Mouse (Mus musculus): ENCODE data around the gene Ints1. TPM values are rescaled to one million over a fixed set of nuclear protein-coding genes. Genes with fewer than 3 reads are reported as not detected.

Ints1 gene
- polyA plus RNA-seq, 1 experiment: 46.4 TPM

DNA sequence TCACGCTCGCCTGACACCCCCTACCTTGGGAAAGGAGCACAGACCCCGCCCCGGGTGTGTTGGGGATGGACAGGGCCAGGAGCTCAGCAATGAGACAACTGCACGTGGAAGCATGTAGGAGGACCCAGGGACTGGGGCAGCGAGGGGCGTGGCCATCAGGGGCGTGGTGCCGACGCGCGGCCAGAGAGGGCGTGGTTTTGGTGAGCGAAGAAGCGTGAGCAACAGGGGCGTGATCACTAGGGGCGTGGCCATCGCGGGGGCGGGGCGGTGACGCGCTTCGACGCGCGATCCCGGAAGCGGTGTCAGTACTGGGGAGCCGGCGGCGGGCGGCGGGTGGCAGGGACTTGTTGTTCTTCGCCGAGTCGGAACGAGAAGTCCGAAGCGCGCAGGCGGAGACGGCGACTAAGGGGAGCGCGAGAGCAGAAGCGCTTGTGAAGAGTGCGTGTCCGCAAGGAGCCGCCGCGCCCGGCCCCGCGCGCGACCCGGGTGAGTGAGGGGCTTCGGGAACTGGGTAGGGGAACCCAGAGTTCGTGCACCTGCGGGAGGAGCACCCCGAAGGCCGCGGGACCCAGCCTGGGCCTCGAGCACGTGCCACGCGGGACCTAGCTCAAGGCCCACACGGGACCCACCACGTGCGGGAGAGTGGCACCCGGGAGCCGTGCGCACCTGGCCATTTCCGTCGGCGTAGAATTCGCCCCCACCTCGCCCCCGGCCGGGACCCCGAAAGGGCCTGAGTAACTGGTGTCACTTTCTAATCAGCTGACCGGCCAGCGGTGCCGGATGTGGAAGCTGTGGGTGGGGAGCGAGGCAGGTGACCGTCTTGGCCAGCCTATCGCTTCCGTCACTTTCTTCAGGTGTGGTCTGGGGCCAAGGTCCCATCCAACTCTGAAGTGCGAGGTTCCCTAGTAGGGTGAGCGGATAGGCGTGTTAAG is 16.0 kb upstream of the Ints1 start, which contains the start of gene Mafk:
Gene Mafk, plus strand, starts transcription at position 287 of the 932 bp plus-strand sequence.
- TF ChIP-seq SRF (IDR thresholded peaks at IDR 0.05; ENCODE audit: control insufficient read depth, insufficient read length, low read depth) (peak; percentile 49), TCF12 (IDR thresholded peaks at IDR 0.05; ENCODE audit: insufficient read depth, poor library complexity, severe bottlenecking) (no peak), REST (IDR thresholded peaks at IDR 0.05; ENCODE audit: insufficient read depth, insufficient read length) (no peak), POLR2AphosphoS2 (IDR thresholded peaks at IDR 0.05; ENCODE audit: insufficient read length, low read depth) (peak; percentile 80), USF1 (IDR thresholded peaks at IDR 0.05; ENCODE audit: low read depth) (no peak), MYOD1 (IDR thresholded peaks at IDR 0.05; ENCODE audit: control insufficient read depth in 1 of 3, insufficient read length in 2 of 3, low read depth in 2 of 3) (peak in 2 of 3 experiments; percentile 19 to 54), TCF3 (IDR thresholded peaks at IDR 0.05; ENCODE audit: insufficient read length, low read depth) (peak; percentile 0), E2F4 (IDR thresholded peaks at IDR 0.05; ENCODE audit: insufficient read depth) (no peak), MAX (IDR thresholded peaks at IDR 0.05; ENCODE audit: low read depth) (no peak), CEBPB (IDR thresholded peaks at IDR 0.05; ENCODE audit: insufficient read depth, poor library complexity, severe bottlenecking) (no peak), POLR2A (IDR thresholded peaks at IDR 0.05; ENCODE audit: insufficient read length, low read depth) (peak; percentile 82), MYOG (IDR thresholded peaks at IDR 0.05; ENCODE audit: control insufficient read depth in 1 of 3, insufficient read depth in 1 of 3, insufficient read length in 2 of 3, low read depth in 2 of 3) (no peak)
- Histone ChIP-seq H3K4me2 (ENCODE audit: low read depth) (peak within 1 kb of the TSS; percentile 100), H3K79me2 (ENCODE audit: control insufficient read depth, insufficient read depth) (peaks cover 32% of the 10 kb centered on the region), H3K36me3 (ENCODE audit: control insufficient read depth, insufficient read depth) (no peaks in the 10 kb centered on the region), H3K4me3 (peak within 1 kb of the TSS; percentile 83), H3ac (ENCODE audit: control insufficient read depth, insufficient read length) (peak within 1 kb of the TSS; percentile 70), H3K27me3 (ENCODE audit: control insufficient read depth, insufficient read depth, insufficient read length) (no peaks in the 10 kb centered on the region)

DNA sequence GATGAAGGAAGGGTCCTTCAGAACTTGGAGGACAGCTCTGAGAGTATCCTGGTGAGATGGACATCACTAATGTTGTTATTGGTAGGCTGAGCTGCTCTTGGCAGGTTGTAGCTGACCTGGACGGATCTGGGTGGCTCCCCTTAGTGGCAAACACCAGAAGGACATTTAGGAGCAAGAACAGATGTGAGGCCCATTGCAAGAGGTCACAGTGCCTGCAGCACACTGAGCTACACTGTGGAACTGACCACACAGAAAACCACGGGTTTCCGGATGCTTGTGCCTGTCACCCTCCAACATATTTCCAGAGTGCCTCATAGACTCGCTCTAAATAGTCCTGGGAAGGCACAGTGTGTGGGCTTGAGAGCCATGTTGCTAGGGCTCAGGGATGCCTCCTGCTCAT is 14.0 kb upstream of the Ints1 start:
- Histone ChIP-seq H3K27me3 (ENCODE audit: control insufficient read depth, insufficient read depth, insufficient read length) (no peaks in the 10 kb centered on the region), H3K4me3 (no peak overlapping the region), H3ac (ENCODE audit: control insufficient read depth, insufficient read length) (no peak overlapping the region), H3K36me3 (ENCODE audit: control insufficient read depth, insufficient read depth) (no peaks in the 10 kb centered on the region), H3K4me2 (ENCODE audit: low read depth) (peak overlapping the region; percentile 27), H3K79me2 (ENCODE audit: control insufficient read depth, insufficient read depth) (peaks cover 26% of the 10 kb centered on the region)
- TF ChIP-seq MYOD1 (IDR thresholded peaks at IDR 0.05; ENCODE audit: control insufficient read depth in 1 of 3, insufficient read length in 2 of 3, low read depth in 2 of 3) (peak; percentile 24 to 52 (median 34)), TCF3 (IDR thresholded peaks at IDR 0.05; ENCODE audit: insufficient read length, low read depth) (no peak), MYOG (IDR thresholded peaks at IDR 0.05; ENCODE audit: control insufficient read depth in 1 of 3, insufficient read depth in 1 of 3, insufficient read length in 2 of 3, low read depth in 2 of 3) (peak in 2 of 3 experiments; percentile 15 to 44)

DNA sequence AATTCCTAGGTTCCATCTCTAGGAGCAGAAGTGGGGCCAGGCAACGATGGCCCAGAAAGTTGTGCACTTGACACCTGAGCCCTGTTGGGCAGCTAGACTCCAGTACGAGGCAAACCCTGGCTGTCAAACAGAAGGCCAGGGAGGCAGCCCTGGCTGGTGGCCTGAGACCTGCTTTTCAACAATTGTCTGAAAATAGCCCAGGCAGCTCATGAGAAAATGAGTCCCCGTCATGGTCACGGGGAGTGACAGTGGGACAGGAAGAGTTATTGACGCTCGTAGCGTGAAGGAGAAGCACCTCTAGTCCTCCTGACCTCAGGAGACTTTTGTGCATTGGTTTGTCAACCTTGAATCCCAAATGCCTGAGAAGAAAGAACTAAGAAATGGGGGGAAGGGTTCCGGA is 5.9 kb upstream of the Ints1 start:
- Histone ChIP-seq H3K79me2 (ENCODE audit: control insufficient read depth, insufficient read depth) (no peaks in the 10 kb centered on the region), H3K27me3 (ENCODE audit: control insufficient read depth, insufficient read depth, insufficient read length) (no peaks in the 10 kb centered on the region), H3K4me2 (ENCODE audit: low read depth) (no peak overlapping the region), H3ac (ENCODE audit: control insufficient read depth, insufficient read length) (no peak overlapping the region), H3K4me3 (no peak overlapping the region), H3K36me3 (ENCODE audit: control insufficient read depth, insufficient read depth) (no peaks in the 10 kb centered on the region)
- no peak for TF ChIP-seq USF1 (IDR thresholded peaks at IDR 0.05; ENCODE audit: low read depth)
- no peak for TF ChIP-seq MAX (IDR thresholded peaks at IDR 0.05; ENCODE audit: low read depth)
- TF ChIP-seq MYOD1 (IDR thresholded peaks at IDR 0.05; ENCODE audit: control insufficient read depth in 1 of 3, insufficient read length in 2 of 3, low read depth in 2 of 3): no peak
- TF ChIP-seq SRF (IDR thresholded peaks at IDR 0.05; ENCODE audit: control insufficient read depth, insufficient read length, low read depth): no peak
- no peak for TF ChIP-seq POLR2A (IDR thresholded peaks at IDR 0.05; ENCODE audit: insufficient read length, low read depth)

DNA sequence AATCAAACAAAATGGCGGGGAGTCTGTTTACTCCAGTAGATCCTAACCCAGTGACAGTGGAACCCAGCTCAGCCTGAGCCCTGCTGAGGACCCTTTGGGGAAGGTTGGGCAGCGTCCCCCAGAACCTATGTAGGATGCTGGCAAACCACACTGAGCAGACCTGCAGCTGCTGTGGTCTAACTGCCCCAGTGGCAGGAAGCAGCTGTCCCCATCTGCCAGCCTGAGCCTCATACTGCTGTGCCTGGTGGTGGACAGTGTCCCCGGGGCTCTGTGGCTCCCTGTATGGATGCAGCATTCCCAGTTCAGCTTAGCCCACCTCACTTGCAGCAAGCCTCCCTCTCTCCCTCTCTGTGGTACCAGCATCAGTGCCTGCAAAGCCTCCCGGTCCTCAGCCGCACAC is 1.5 kb upstream of the Ints1 start:
- TF ChIP-seq CEBPB (IDR thresholded peaks at IDR 0.05; ENCODE audit: insufficient read depth, poor library complexity, severe bottlenecking) (no peak), MYOD1 (IDR thresholded peaks at IDR 0.05; ENCODE audit: control insufficient read depth in 1 of 3, insufficient read length in 2 of 3, low read depth in 2 of 3) (peak in 2 of 3 experiments; percentile 85 to 97), USF1 (IDR thresholded peaks at IDR 0.05; ENCODE audit: low read depth) (no peak), TCF3 (IDR thresholded peaks at IDR 0.05; ENCODE audit: insufficient read length, low read depth) (peak; percentile 64), TCF12 (IDR thresholded peaks at IDR 0.05; ENCODE audit: insufficient read depth, poor library complexity, severe bottlenecking) (no peak), MAX (IDR thresholded peaks at IDR 0.05; ENCODE audit: low read depth) (no peak), REST (IDR thresholded peaks at IDR 0.05; ENCODE audit: insufficient read depth, insufficient read length) (no peak), E2F4 (IDR thresholded peaks at IDR 0.05; ENCODE audit: insufficient read depth) (no peak), MYOG (IDR thresholded peaks at IDR 0.05; ENCODE audit: control insufficient read depth in 1 of 3, insufficient read depth in 1 of 3, insufficient read length in 2 of 3, low read depth in 2 of 3) (peak in 2 of 3 experiments; percentile 84 to 90)
- Histone ChIP-seq H3K4me3 (no peak overlapping the region), H3K36me3 (ENCODE audit: control insufficient read depth, insufficient read depth) (no peaks in the 10 kb centered on the region), H3K79me2 (ENCODE audit: control insufficient read depth, insufficient read depth) (peaks cover 10% of the 10 kb centered on the region), H3ac (ENCODE audit: control insufficient read depth, insufficient read length) (no peak overlapping the region), H3K27me3 (ENCODE audit: control insufficient read depth, insufficient read depth, insufficient read length) (no peaks in the 10 kb centered on the region), H3K4me2 (ENCODE audit: low read depth) (no peak overlapping the region)

DNA sequence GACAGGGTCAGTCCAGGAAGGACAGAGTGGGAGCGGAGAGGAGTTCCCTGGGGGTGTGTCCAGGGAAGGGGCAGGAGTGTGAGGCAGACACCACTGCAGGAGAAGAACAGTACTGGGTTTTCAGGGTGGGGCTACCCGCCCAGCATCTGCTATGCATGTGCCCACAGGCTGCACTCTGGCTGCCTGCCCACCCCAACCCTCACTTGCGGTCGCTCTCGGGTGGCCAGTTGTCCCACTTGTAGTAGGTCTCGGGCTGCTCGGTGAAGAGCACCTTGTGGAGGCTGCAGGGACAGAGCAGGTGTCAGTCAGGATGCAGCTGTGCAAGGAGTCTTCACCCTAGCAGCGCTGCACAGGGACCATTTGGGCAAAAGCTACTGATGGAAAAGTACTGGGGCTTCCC is 7.3 kb downstream of the Ints1 start:
- Histone ChIP-seq H3K4me3 (no peak overlapping the region), H3K36me3 (ENCODE audit: control insufficient read depth, insufficient read depth) (no peaks in the 10 kb centered on the region), H3ac (ENCODE audit: control insufficient read depth, insufficient read length) (no peak overlapping the region), H3K4me2 (ENCODE audit: low read depth) (no peak overlapping the region), H3K79me2 (ENCODE audit: control insufficient read depth, insufficient read depth) (no peaks in the 10 kb centered on the region), H3K27me3 (ENCODE audit: control insufficient read depth, insufficient read depth, insufficient read length) (no peaks in the 10 kb centered on the region)
- no peak for TF ChIP-seq REST (IDR thresholded peaks at IDR 0.05; ENCODE audit: insufficient read depth, insufficient read length)
- TF ChIP-seq USF1 (IDR thresholded peaks at IDR 0.05; ENCODE audit: low read depth): no peak
- TF ChIP-seq MAX (IDR thresholded peaks at IDR 0.05; ENCODE audit: low read depth): no peak
- TF ChIP-seq MYOD1 (IDR thresholded peaks at IDR 0.05; ENCODE audit: control insufficient read depth in 1 of 3, insufficient read length in 2 of 3, low read depth in 2 of 3): peak in 1 of 3 experiments; percentile 40
- TF ChIP-seq TCF12 (IDR thresholded peaks at IDR 0.05; ENCODE audit: insufficient read depth, poor library complexity, severe bottlenecking): no peak
- peak in 2 of 3 experiments; percentile 54 to 68 for TF ChIP-seq MYOG (IDR thresholded peaks at IDR 0.05; ENCODE audit: control insufficient read depth in 1 of 3, insufficient read depth in 1 of 3, insufficient read length in 2 of 3, low read depth in 2 of 3)
- TF ChIP-seq TCF3 (IDR thresholded peaks at IDR 0.05; ENCODE audit: insufficient read length, low read depth): no peak
- TF ChIP-seq POLR2AphosphoS2 (IDR thresholded peaks at IDR 0.05; ENCODE audit: insufficient read length, low read depth): no peak
- no peak for TF ChIP-seq E2F4 (IDR thresholded peaks at IDR 0.05; ENCODE audit: insufficient read depth)
- no peak for TF ChIP-seq SRF (IDR thresholded peaks at IDR 0.05; ENCODE audit: control insufficient read depth, insufficient read length, low read depth)
- TF ChIP-seq POLR2A (IDR thresholded peaks at IDR 0.05; ENCODE audit: insufficient read length, low read depth): no peak
- TF ChIP-seq CEBPB (IDR thresholded peaks at IDR 0.05; ENCODE audit: insufficient read depth, poor library complexity, severe bottlenecking): no peak
